Mouse (Mus musculus) limb, embryonic 13.5 days (tissue): ENCODE data around the gene Clcc1. TPM values are rescaled to one million over a fixed set of nuclear protein-coding genes. Genes with fewer than 3 reads are reported as not detected.
"Not testable (repeated sequence)": the region's sequence is repeated elsewhere in the genome, so short reads cannot be mapped to it uniquely, and the experiment has no call there.

Source experiments
- ATAC-seq: fragments of 200-750 bp; cut with Nextera tagmentation; 2 replicates; pipeline ENCODE4 v1.8.0; 2017; ENCODE audit warnings: low read depth, moderate number of reproducible peaks, moderate TSS enrichment; ENCODE audit not compliant: low FRiP score
- H3K27ac ChIP-seq: fragments of 300-500 bp; sonication (generic); 2 replicates; pipeline ENCODE4 v1.5.1; 2015; ENCODE audit warnings: inconsistent platforms, mild to moderate bottlenecking, moderate library complexity
- H3K27me3 ChIP-seq: fragments of 300-500 bp; sonication (generic); 2 replicates; pipeline ENCODE4 v1.6.1; 2015; ENCODE audit warnings: mild to moderate bottlenecking, inconsistent platforms
- H3K36me3 ChIP-seq: fragments of 300-500 bp; sonication (generic); 2 replicates; pipeline ENCODE4 v1.6.1; 2015; ENCODE audit warnings: inconsistent platforms, mild to moderate bottlenecking, moderate library complexity
- H3K4me1 ChIP-seq: fragments of 300-500 bp; sonication (generic); 2 replicates; pipeline ENCODE4 v1.6.1; 2015; ENCODE audit warnings: inconsistent platforms
- H3K4me2 ChIP-seq: fragments of 300-500 bp; sonication (generic); replicated peaks from 2 replicates; pipeline ENCODE4 v1.6.1; 2015; ENCODE audit warnings: inconsistent platforms, mild to moderate bottlenecking, moderate library complexity
- H3K4me3 ChIP-seq: fragments of 300-500 bp; sonication (generic); 2 replicates; pipeline ENCODE4 v1.5.1; 2015; ENCODE audit warnings: moderate library complexity, mild to moderate bottlenecking, inconsistent platforms
- H3K9ac ChIP-seq: fragments of 300-500 bp; sonication (generic); 2 replicates; pipeline ENCODE4 v1.6.1; 2015; ENCODE audit warnings: mild to moderate bottlenecking, inconsistent platforms
- H3K9me3 ChIP-seq: fragments of 300-500 bp; sonication (generic); 2 replicates; pipeline ENCODE4 v1.6.1; 2016; ENCODE audit warnings: inconsistent platforms
- WGBS: fragments of 180-500 bp; shearing (Covaris S2); methylation state at CpG from one replicate; pipeline ENCODE4 v1.1.7; 2015; 5-methylcytosine and 5-hydroxymethylcytosine counted together
- polyA plus RNA-seq: library from polyadenylated mRNA; unstranded; fragments of >200 nt; fragmentation: Nextera tagmentation; extraction: Ambion mirVana; gene quantifications from 2 replicates; pipeline ENCODE4 v1.2.1, GENCODE M21; 2015

Gene Clcc1
- polyA plus RNA-seq, 1 experiment from 2014 or later, result 88.4 TPM

- H3K36me3 ChIP-seq, result peaks cover 46% of the 10 kb centered on the region
- no peaks in the 10 kb centered on the region for H3K27me3 ChIP-seq
- H3K9me3 ChIP-seq, result no peaks in the 10 kb centered on the region
- WGBS, result 90% methylated on average over 1 of the region's 1 CpGs
- no peak overlapping the region for H3K4me2 ChIP-seq
- no peak overlapping the region for H3K27ac ChIP-seq
- no peak for ATAC-seq
- no peaks in the 10 kb centered on the region for H3K4me1 ChIP-seq
- no peak overlapping the region for H3K9ac ChIP-seq
- no peak overlapping the region for H3K4me3 ChIP-seq
Observed at GRCm38 (mm10) chr3:108660941-108661340, 7.2 kb downstream of the Clcc1 start.

- ATAC-seq, result no peak
- WGBS, result 76% methylated on average over 4 of the region's 4 CpGs
Observed at GRCm38 (mm10) chr3:108676616-108677015, 22.9 kb downstream of the Clcc1 start.

GRCm38 (mm10) chr3:108681004-108681403 is 27.3 kb downstream of the Clcc1 start:
- H3K4me3 ChIP-seq, result no peak overlapping the region
- peaks cover 93% of the 10 kb centered on the region for H3K36me3 ChIP-seq
- no peak overlapping the region for H3K27ac ChIP-seq
- H3K27me3 ChIP-seq, result no peaks in the 10 kb centered on the region
- H3K4me2 ChIP-seq, result no peak overlapping the region
- H3K9ac ChIP-seq, result no peak overlapping the region
- ATAC-seq, result no peak
- H3K9me3 ChIP-seq, result no peaks in the 10 kb centered on the region
- WGBS, result 83% methylated on average over 4 of the region's 4 CpGs
- H3K4me1 ChIP-seq, result no peaks in the 10 kb centered on the region

More at GRCm38 (mm10) chr3:108676616-108677015, 22.9 kb downstream of the Clcc1 start:
- Histone ChIP-seq H3K9ac (no peak overlapping the region), H3K27ac (no peak overlapping the region), H3K4me3 (no peak overlapping the region), H3K9me3 (no peaks in the 10 kb centered on the region), H3K27me3 (no peaks in the 10 kb centered on the region), H3K4me1 (no peaks in the 10 kb centered on the region), H3K36me3 (peaks cover 88% of the 10 kb centered on the region), H3K4me2 (no peak overlapping the region)

GRCm38 (mm10) chr3:108683597-108683996 is 29.9 kb downstream of the Clcc1 start:
- H3K4me1 ChIP-seq, ATAC-seq, H3K27ac ChIP-seq, H3K27me3 ChIP-seq, H3K4me3 ChIP-seq, H3K9me3 ChIP-seq, H3K4me2 ChIP-seq, H3K9ac ChIP-seq: not testable (repeated sequence)
- WGBS, result 94% methylated on average over 5 of the region's 5 CpGs
- H3K36me3 ChIP-seq, result peaks cover 90% of the 10 kb centered on the region

- no peak overlapping the region for H3K9ac ChIP-seq
- no peak overlapping the region for H3K4me2 ChIP-seq
- H3K9me3 ChIP-seq, result no peaks in the 10 kb centered on the region
- no peaks in the 10 kb centered on the region for H3K27me3 ChIP-seq
- ATAC-seq, result no peak
- peaks cover 78% of the 10 kb centered on the region for H3K36me3 ChIP-seq
- 93% methylated on average over 7 of the region's 7 CpGs for WGBS
- H3K4me1 ChIP-seq, result peaks cover 20% of the 10 kb centered on the region
- no peak overlapping the region for H3K27ac ChIP-seq
- H3K4me3 ChIP-seq, result no peak overlapping the region
Observed at GRCm38 (mm10) chr3:108685701-108686100, 32.0 kb downstream of the Clcc1 start.

GRCm38 (mm10) chr3:108689015-108689441 is 35.3 kb downstream of the Clcc1 start:
- peak; percentile 84 for ATAC-seq
- H3K27me3 ChIP-seq, result no peaks in the 10 kb centered on the region
- peak overlapping the region; percentile 77 for H3K27ac ChIP-seq
- 46% methylated on average over 6 of the region's 6 CpGs for WGBS
- no peak overlapping the region for H3K4me2 ChIP-seq
- H3K4me1 ChIP-seq, result peaks cover 23% of the 10 kb centered on the region
- no peak overlapping the region for H3K4me3 ChIP-seq
- H3K9me3 ChIP-seq, result no peaks in the 10 kb centered on the region
- H3K36me3 ChIP-seq, result peaks cover 58% of the 10 kb centered on the region
- no peak overlapping the region for H3K9ac ChIP-seq

- Histone ChIP-seq H3K27me3 (no peaks in the 10 kb centered on the region), H3K4me3 (no peak overlapping the region), H3K9me3 (no peaks in the 10 kb centered on the region), H3K9ac (no peak overlapping the region), H3K36me3 (peaks cover 58% of the 10 kb centered on the region), H3K4me2 (peak overlapping the region; percentile 19; the same call in 1 of the 2 replicates), H3K27ac (peak overlapping the region; percentile 77), H3K4me1 (peaks cover 23% of the 10 kb centered on the region)
- 31% methylated on average over 8 of the region's 8 CpGs for WGBS
- ATAC-seq, result peak; percentile 74
Observed at GRCm38 (mm10) chr3:108689446-108689845, 35.7 kb downstream of the Clcc1 start.

- WGBS, result 30% methylated on average over 4 of the region's 4 CpGs
- Histone ChIP-seq H3K36me3 (peaks cover 61% of the 10 kb centered on the region), H3K27ac (peak overlapping the region; percentile 77), H3K4me2 (no peak overlapping the region; the same call in 1 of the 2 replicates), H3K4me1 (peaks cover 23% of the 10 kb centered on the region), H3K27me3 (no peaks in the 10 kb centered on the region), H3K9me3 (no peaks in the 10 kb centered on the region), H3K4me3 (no peak overlapping the region), H3K9ac (no peak overlapping the region)
- no peak for ATAC-seq
Observed at GRCm38 (mm10) chr3:108689979-108690378, 36.3 kb downstream of the Clcc1 start.

- WGBS, result 84% methylated on average over 9 of the region's 9 CpGs
- no peaks in the 10 kb centered on the region for H3K27me3 ChIP-seq
- H3K4me1 ChIP-seq, result peaks cover 14% of the 10 kb centered on the region
- no peak overlapping the region for H3K9ac ChIP-seq
- H3K4me2 ChIP-seq, result no peak overlapping the region
- peaks cover 63% of the 10 kb centered on the region for H3K36me3 ChIP-seq
- no peak for ATAC-seq
- H3K4me3 ChIP-seq, result no peak overlapping the region
- no peak overlapping the region for H3K27ac ChIP-seq
- no peaks in the 10 kb centered on the region for H3K9me3 ChIP-seq
Observed at GRCm38 (mm10) chr3:108694321-108694720, 40.6 kb downstream of the Clcc1 start.

GRCm38 (mm10) chr3:108698662-108699061 is 44.9 kb downstream of the Clcc1 start:
- no peak for ATAC-seq
- H3K27me3 ChIP-seq, result no peaks in the 10 kb centered on the region
- peaks cover 4% of the 10 kb centered on the region; the same call in 1 of the 2 replicates for H3K4me1 ChIP-seq
- no peaks in the 10 kb centered on the region for H3K9me3 ChIP-seq
- WGBS, result 96% methylated on average over 8 of the region's 8 CpGs
- peaks cover 81% of the 10 kb centered on the region for H3K36me3 ChIP-seq
- H3K9ac ChIP-seq, result no peak overlapping the region
- no peak overlapping the region for H3K4me3 ChIP-seq
- H3K4me2 ChIP-seq, result no peak overlapping the region
- no peak overlapping the region for H3K27ac ChIP-seq

- 92% methylated on average over 4 of the region's 4 CpGs for WGBS
- no peaks in the 10 kb centered on the region for H3K9me3 ChIP-seq
- no peak overlapping the region for H3K27ac ChIP-seq
- peaks cover 9% of the 10 kb centered on the region; the same call in 1 of the 2 replicates for H3K4me1 ChIP-seq
- H3K27me3 ChIP-seq, result no peaks in the 10 kb centered on the region
- ATAC-seq, result no peak
- H3K4me2 ChIP-seq, result no peak overlapping the region
- no peak overlapping the region for H3K4me3 ChIP-seq
- no peak overlapping the region for H3K9ac ChIP-seq
- peaks cover 70% of the 10 kb centered on the region for H3K36me3 ChIP-seq
Observed at GRCm38 (mm10) chr3:108699786-108700185, 46.1 kb downstream of the Clcc1 start.

- Histone ChIP-seq H3K4me1 (peaks cover 9% of the 10 kb centered on the region; the same call in 1 of the 2 replicates), H3K9ac (no peak overlapping the region), H3K4me2 (no peak overlapping the region), H3K9me3 (no peaks in the 10 kb centered on the region), H3K4me3 (no peak overlapping the region), H3K27ac (no peak overlapping the region), H3K36me3 (peaks cover 68% of the 10 kb centered on the region), H3K27me3 (no peaks in the 10 kb centered on the region)
- WGBS, result 82% methylated on average over 1 of the region's 1 CpGs
- ATAC-seq, result no peak
Observed at GRCm38 (mm10) chr3:108701256-108701655, 47.5 kb downstream of the Clcc1 start.

- peaks cover 19% of the 10 kb centered on the region for H3K4me1 ChIP-seq
- no peaks in the 10 kb centered on the region for H3K27me3 ChIP-seq
- no peak for ATAC-seq
- no peaks in the 10 kb centered on the region for H3K9me3 ChIP-seq
- WGBS, result 91% methylated on average over 8 of the region's 8 CpGs
- H3K9ac ChIP-seq, result no peak overlapping the region
- peaks cover 65% of the 10 kb centered on the region for H3K36me3 ChIP-seq
- no peak overlapping the region for H3K27ac ChIP-seq
- no peak overlapping the region for H3K4me3 ChIP-seq
- H3K4me2 ChIP-seq, result no peak overlapping the region
Observed at GRCm38 (mm10) chr3:108702789-108703188, 49.1 kb downstream of the Clcc1 start.
